Comparison of ENCODE assay signal across 9 mouse cellular contexts in genomic region chr9:23221976-23222375, GRCm38 (mm10). TPM values are rescaled to one million over a fixed set of nuclear protein-coding genes. Genes with fewer than 3 reads are reported as not detected.
DNase-seq lines count a peak whose midpoint lies in the region; ATAC-seq and TF ChIP-seq lines count a peak whose summit lies in the region.
"Had no signal": no experiment of that assay in that cellular context is flagged by ENCODE, and none has a peak within 500 bp of the region (broad histone marks: within the 10 kb centered on the region; RNA-seq: fewer than 3 reads in every experiment).

No protein-coding gene starts in this region.

- no peak for DNase-seq in heart, postnatal 4 days
- no peak for DNase-seq in midbrain, embryonic 10.5 days (ENCODE audit: low spot score)
- DNase-seq in urinary bladder, postnatal 36 days (ENCODE audit: low spot score in 2 of 2): no peak
- no peak for DNase-seq in thymus, postnatal 14 days

- peaks cover 7% of the 10 kb centered on the region; the same call in 1 of the 2 replicates for H3K27me3 ChIP-seq in heart, embryonic 11.5 days (ENCODE audit: control insufficient read depth, insufficient read depth, low read length)
- H3K27me3 ChIP-seq in E14TG2a.4 (ENCODE audit: insufficient read depth, low read length): peaks cover 76% of the 10 kb centered on the region
- no peaks in the 10 kb centered on the region for H3K27me3 ChIP-seq in forebrain, embryonic 15.5 days
- peaks cover 80% of the 10 kb centered on the region for H3K27me3 ChIP-seq in midbrain, embryonic 10.5 days (ENCODE audit: low read depth, poor library complexity, severe bottlenecking)

- WGBS in heart, embryonic 11.5 days (ENCODE audit: insufficient replicate concordance): 14% methylated on average over 5 of the region's 5 CpGs
- 13% methylated on average over 5 of the region's 5 CpGs for WGBS in forebrain, embryonic 15.5 days
- 19% methylated on average over 5 of the region's 5 CpGs for WGBS in midbrain, embryonic 10.5 days

- H3K9me3 ChIP-seq in heart, embryonic 11.5 days (replicated peaks; ENCODE audit: control insufficient read depth, low read length): no peaks in the 10 kb centered on the region
- no peaks in the 10 kb centered on the region for H3K9me3 ChIP-seq in E14TG2a.4 (ENCODE audit: low read length)
- no peaks in the 10 kb centered on the region for H3K9me3 ChIP-seq in forebrain, embryonic 15.5 days
- no peaks in the 10 kb centered on the region for H3K9me3 ChIP-seq in midbrain, embryonic 10.5 days (replicated peaks)

- TF ChIP-seq CTCF in E14TG2a.4 (conservative IDR thresholded peaks at IDR 0.05; ENCODE audit: low read length): no peak

- H3K4me2 ChIP-seq in heart, embryonic 11.5 days: peak overlapping the region; percentile 76
- peak overlapping the region; percentile 96 for H3K4me2 ChIP-seq in forebrain, embryonic 15.5 days (replicated peaks)

- H3K9ac ChIP-seq in heart, embryonic 11.5 days (ENCODE audit: low read depth, low read length): peak overlapping the region; percentile 81
- H3K9ac ChIP-seq in forebrain, embryonic 15.5 days (replicated peaks): peak overlapping the region; percentile 81

- H3K4me1 ChIP-seq in heart, embryonic 11.5 days (ENCODE audit: control insufficient read depth, insufficient read depth, low read length): no peaks in the 10 kb centered on the region
- peaks cover 5% of the 10 kb centered on the region; the same call in 1 of the 2 replicates for H3K4me1 ChIP-seq in E14TG2a.4 (replicated peaks; ENCODE audit: low read depth, low read length)
- peaks cover 18% of the 10 kb centered on the region for H3K4me1 ChIP-seq in forebrain, embryonic 15.5 days
- H3K4me1 ChIP-seq in midbrain, embryonic 10.5 days: peaks cover 21% of the 10 kb centered on the region

- H3K4me3 ChIP-seq in heart, embryonic 11.5 days (ENCODE audit: low read depth, low read length): peak overlapping the region; percentile 72
- peak overlapping the region; percentile 85 for H3K4me3 ChIP-seq in E14TG2a.4 (replicated peaks; ENCODE audit: low read length)
- H3K4me3 ChIP-seq in forebrain, embryonic 15.5 days: peak overlapping the region; percentile 71
- peak overlapping the region; percentile 74 for H3K4me3 ChIP-seq in midbrain, embryonic 10.5 days

- H3K27ac ChIP-seq in heart, embryonic 11.5 days (ENCODE audit: low read depth, low read length): no peak overlapping the region; the same call in 1 of the 2 replicates
- peak overlapping the region; percentile 85; the same call in 1 of the 2 replicates for H3K27ac ChIP-seq in forebrain, embryonic 15.5 days (replicated peaks)
- H3K27ac ChIP-seq in midbrain, embryonic 10.5 days (replicated peaks): peak overlapping the region; percentile 85

- H3K36me3 ChIP-seq in heart, embryonic 11.5 days (ENCODE audit: control insufficient read depth, insufficient read depth, low read length): no peaks in the 10 kb centered on the region
- no peaks in the 10 kb centered on the region for H3K36me3 ChIP-seq in E14TG2a.4 (ENCODE audit: insufficient read depth, low read length)
- H3K36me3 ChIP-seq in forebrain, embryonic 15.5 days: no peaks in the 10 kb centered on the region
- no peaks in the 10 kb centered on the region for H3K36me3 ChIP-seq in midbrain, embryonic 10.5 days

- no peak for ATAC-seq in heart, embryonic 11.5 days (replicated peaks; ENCODE audit: insufficient number of reproducible peaks, low FRiP score, low TSS enrichment)
- no peak for ATAC-seq in forebrain, embryonic 15.5 days (replicated peaks)
- ATAC-seq in granulocyte monocyte progenitor cell, adult 5-6 weeks (replicated peaks; ENCODE audit: poor library complexity, severe bottlenecking): no peak

RNA-seq across cellular contexts. Expression of gene Bmper, which starts 0.9 kb away (rescaled TPM):
- 10.9 and 14.8 TPM in 2 replicates for polyA plus RNA-seq in heart, embryonic 11.5 days (2014; fragmentation: Nextera tagmentation; extraction: Ambion mirVana)
- 1 to 10 TPM; 3.2 to 3.3 TPM for total RNA-seq in heart, postnatal 4 days (2021)
- 13.7 and 17.0 TPM in 2 replicates for polyA plus RNA-seq in forebrain, embryonic 15.5 days (2015; fragmentation: Nextera tagmentation; extraction: Ambion mirVana)
- polyA plus RNA-seq in midbrain, embryonic 10.5 days (2016; fragmentation: Nextera tagmentation; extraction: Ambion mirVana): 0.72 and 1.6 TPM in 2 replicates
- not detected in 2 replicates for total RNA-seq in granulocyte monocyte progenitor cell, adult 5-6 weeks (2014; fragmentation: Nextera tagmentation)
- not detected in 2 replicates for total RNA-seq in granulocyte monocyte progenitor cell, adult 5-6 weeks (2017)
- total RNA-seq: megakaryocyte, adult 5-6 weeks had no signal
